Mouse (Mus musculus) retina, postnatal 7 days (tissue): ENCODE measurements around the gene Naa20.

Source experiments
- DNase-seq: peaks from one replicate; pipeline ENCODE4 v3.0.0-alpha.2; 2012; ENCODE audit warnings: low read depth, low spot score

Naa20 gene

DNA sequence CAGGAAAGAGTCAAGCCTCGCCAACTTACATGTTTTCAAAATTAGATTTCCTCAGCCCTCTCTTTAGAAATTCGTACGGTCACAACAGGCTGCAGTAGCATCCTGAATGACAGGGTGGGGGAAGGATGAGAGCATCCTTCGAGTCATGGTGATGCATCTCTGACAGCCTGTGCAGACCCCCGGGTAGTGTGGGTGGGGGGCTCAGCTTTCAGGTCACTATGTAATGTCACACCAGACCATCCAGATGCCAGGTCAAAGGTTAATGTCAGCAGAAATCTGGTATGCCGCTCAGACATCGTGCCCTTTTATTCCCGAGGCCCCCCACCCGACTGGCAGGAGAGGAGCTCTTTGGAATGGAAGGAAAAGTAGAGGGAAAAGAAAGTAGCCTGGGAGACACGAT lies 48.3 kb downstream of the Naa20 start:
- DNase-seq, result no peak

- DNase-seq, result no peak
Observed at GRCm38 (mm10) chr2:145952726-145953125, 50.8 kb downstream of the Naa20 start.

DNA sequence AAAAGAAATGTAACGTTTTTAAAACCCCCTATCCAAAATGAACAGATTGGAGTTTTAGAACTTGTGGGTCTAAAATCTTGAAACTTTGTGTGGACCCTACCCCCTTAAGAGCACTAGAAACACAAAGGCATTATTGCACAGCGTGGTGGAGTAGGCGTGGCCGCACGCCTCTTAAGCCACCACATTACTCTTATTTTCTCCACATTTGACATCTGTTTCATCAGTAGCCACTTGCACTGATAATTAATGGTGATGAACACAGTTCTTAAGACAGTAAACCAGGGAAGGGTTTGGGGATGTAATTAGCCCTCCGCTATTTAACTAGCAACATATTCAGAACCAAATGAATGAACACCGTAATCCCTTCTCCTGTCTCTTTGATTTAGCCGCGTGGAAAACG lies 53.9 kb downstream of the Naa20 start:
- DNase-seq, result no peak

DNA sequence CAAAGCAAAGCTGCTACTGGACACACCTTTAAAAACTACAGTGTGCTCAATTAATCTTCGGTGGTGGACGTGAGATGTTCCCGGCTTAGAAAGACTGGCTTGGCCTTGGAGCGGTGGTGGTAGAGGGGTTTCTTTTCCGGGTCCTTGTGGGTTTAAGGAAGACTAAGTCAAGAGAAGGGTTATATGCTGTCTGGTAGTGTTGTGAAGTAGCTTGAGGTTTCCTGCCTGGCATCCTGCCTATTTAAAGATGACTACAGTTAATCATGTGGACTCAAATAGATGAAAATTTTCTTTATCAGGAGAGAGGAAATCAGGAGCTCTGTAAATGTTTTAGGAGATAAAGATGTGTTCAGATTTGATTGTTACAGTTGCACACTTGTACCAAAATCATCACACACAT lies 54.4 kb downstream of the Naa20 start:
- no peak for DNase-seq

DNA sequence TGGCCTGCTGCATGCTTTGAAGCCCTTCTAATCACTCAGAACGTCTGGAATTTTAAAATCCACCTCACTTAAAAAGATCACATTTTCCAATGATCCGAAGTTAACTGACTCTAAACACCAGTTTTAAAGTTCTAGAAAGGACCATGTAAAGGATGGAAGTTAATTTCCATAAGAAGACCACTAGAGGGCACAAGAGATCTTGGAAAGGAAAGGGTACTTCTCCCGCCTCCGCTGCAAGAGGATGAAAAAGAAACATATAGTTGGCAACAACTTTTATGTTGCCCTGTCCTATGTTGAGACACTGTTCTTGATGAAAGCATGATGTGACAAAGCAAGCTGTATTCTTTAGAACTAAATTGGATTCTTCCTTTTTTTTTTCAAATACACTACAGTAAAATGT lies 55.6 kb downstream of the Naa20 start:
- peak; percentile 37 for DNase-seq

DNA sequence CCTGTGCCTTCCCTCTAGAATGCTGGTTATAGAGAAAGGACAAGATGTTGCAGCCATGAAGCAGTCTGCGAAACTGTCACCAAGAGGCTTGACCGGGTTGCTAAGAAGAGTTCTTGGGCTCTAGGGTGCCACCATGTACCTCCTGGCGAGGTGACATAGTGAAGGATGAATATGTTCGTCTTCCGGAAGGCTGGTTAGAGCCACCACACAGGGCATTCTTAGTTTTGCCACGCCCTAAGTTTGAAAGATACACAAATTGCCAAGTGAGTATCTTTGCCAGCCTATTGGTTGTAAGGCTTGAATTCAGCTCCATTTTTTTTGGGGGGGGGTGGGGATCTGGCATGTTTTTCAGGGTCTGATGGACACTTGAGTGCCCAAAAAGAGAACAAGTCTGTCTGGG lies 56.2 kb downstream of the Naa20 start:
- DNase-seq, result no peak

GRCm38 (mm10) chr2:145958551-145958950 lies 56.7 kb downstream of the Naa20 start:
- DNase-seq, result no peak

DNA sequence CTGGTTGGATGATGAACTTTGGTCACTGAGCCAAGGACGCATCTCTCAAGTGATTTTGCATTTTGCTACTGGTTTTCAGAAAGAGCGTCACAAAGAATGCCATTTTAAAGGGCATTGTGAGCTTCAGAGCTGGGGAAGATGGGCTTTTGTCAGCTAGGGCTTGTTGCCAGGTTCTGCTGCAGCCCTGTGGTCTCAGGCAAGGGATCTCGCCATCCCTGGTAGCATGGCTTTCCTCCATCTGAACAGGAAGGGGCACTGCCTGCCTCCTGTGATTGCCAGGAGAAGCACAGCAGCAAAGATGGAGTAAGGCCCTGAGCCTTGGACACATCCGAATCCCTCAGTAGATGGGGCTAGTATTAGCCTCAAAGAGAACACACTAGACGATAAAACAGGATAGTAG lies 60.0 kb downstream of the Naa20 start:
- DNase-seq, result no peak
